Mouse (Mus musculus): ENCODE results near the gene Cdh1. TPM values are rescaled to one million over a fixed set of nuclear protein-coding genes. Genes with fewer than 3 reads are reported as not detected.

Cdh1 gene
- total and polyA plus RNA-seq, 3 experiments: not detected

- no peak for TF ChIP-seq MAFK (IDR thresholded peaks at IDR 0.05; ENCODE audit: borderline replicate concordance, low read depth, low read length)
These were observed 94.6 kb downstream of the Cdh1 start (continued) for GRCm38 (mm10) chr8:106697748-106698248.

- Histone ChIP-seq H3K27ac (ENCODE audit: control insufficient read depth, low read depth, low read length) (no peak overlapping the region), H3K27me3 (ENCODE audit: control insufficient read depth in 1 of 2, insufficient read depth in 2 of 2, low read length in 2 of 2) (no peaks in the 10 kb centered on the region), H3K9ac (ENCODE audit: control insufficient read depth, low read depth, low read length, poor library complexity, severe bottlenecking) (no peak overlapping the region), H3K4me1 (ENCODE audit: control insufficient read depth in 1 of 2, insufficient read depth in 2 of 2, low read length in 2 of 2) (no peaks in the 10 kb centered on the region), H3K36me3 (ENCODE audit: control insufficient read depth in 1 of 2, insufficient read depth in 2 of 2, low read length in 2 of 2) (peaks cover 0 to 3% of the 10 kb centered on the region in 2 experiments; a peak in 3 of 4 replicates), H3K79me2 (ENCODE audit: control insufficient read depth, insufficient read depth, low read length, poor library complexity) (no peaks in the 10 kb centered on the region), H3K4me3 (ENCODE audit: control insufficient read depth in 1 of 2, insufficient read depth in 1 of 2, low read depth in 2 of 2, low read length in 2 of 2) (no peak overlapping the region), H3K9me3 (replicated peaks; ENCODE audit: insufficient read depth, low read length) (no peaks in the 10 kb centered on the region)
- peak; percentile 79 for DNase-seq (ENCODE audit: low read depth, low spot score)
- TF ChIP-seq KAT2A (conservative IDR thresholded peaks at IDR 0.05; ENCODE audit: low read depth, low read length) (no peak), E2F4 (IDR thresholded peaks at IDR 0.05; ENCODE audit: borderline replicate concordance, low read depth, low read length) (no peak), USF1 (IDR thresholded peaks at IDR 0.05; ENCODE audit: low read depth, low read length) (no peak), SMC3 (IDR thresholded peaks at IDR 0.05; ENCODE audit: low read depth, low read length) (peak; percentile 71), NELFE (IDR thresholded peaks at IDR 0.05; ENCODE audit: low read depth, low read length) (no peak), TCF12 (IDR thresholded peaks at IDR 0.05; ENCODE audit: low read depth, low read length) (no peak), JUND (IDR thresholded peaks at IDR 0.05; ENCODE audit: low read depth, low read length) (no peak), USF2 (IDR thresholded peaks at IDR 0.05; ENCODE audit: borderline replicate concordance in 1 of 2, insufficient read depth in 1 of 2, low read depth in 1 of 2, low read length in 2 of 2) (no peak), ZNF384 (IDR thresholded peaks at IDR 0.05; ENCODE audit: low read depth, low read length) (no peak), ZKSCAN1 (IDR thresholded peaks at IDR 0.05; ENCODE audit: low read depth, low read length) (no peak), MYC (IDR thresholded peaks at IDR 0.05; ENCODE audit: low read depth, low read length) (0 out of 2 replicates have a peak, but pooled peaks have one; percentile 50), MYB (IDR thresholded peaks at IDR 0.05; ENCODE audit: low read depth, low read length) (no peak), HCFC1 (IDR thresholded peaks at IDR 0.05; ENCODE audit: low read depth, low read length) (no peak), GATA1 (IDR thresholded peaks at IDR 0.05; ENCODE audit: low read depth, low read length) (peak; percentile 57), CHD1 (IDR thresholded peaks at IDR 0.05; ENCODE audit: low read depth, low read length) (no peak), CHD2 (IDR thresholded peaks at IDR 0.05; ENCODE audit: low read length) (no peak), POLR2AphosphoS2 (IDR thresholded peaks at IDR 0.05; ENCODE audit: low read length) (no peak), MEF2A (IDR thresholded peaks at IDR 0.05; ENCODE audit: extremely low read depth, insufficient replicate concordance, low read depth, low read length, poor library complexity, severe bottlenecking) (no peak), SIN3A (IDR thresholded peaks at IDR 0.05; ENCODE audit: low read length) (0 out of 2 replicates have a peak, but pooled peaks have one; percentile 23), GABPA (IDR thresholded peaks at IDR 0.05; ENCODE audit: low read depth, low read length) (no peak), MXI1 (IDR thresholded peaks at IDR 0.05; ENCODE audit: low read depth, low read length) (no peak), ZC3H11A (IDR thresholded peaks at IDR 0.05; ENCODE audit: low read depth, low read length) (peak; percentile 61), MAX (IDR thresholded peaks at IDR 0.05; ENCODE audit: low read length) (no peak), TBP (IDR thresholded peaks at IDR 0.05; ENCODE audit: low read depth, low read length) (no peak), BHLHE40 (IDR thresholded peaks at IDR 0.05; ENCODE audit: borderline replicate concordance, low read depth, low read length) (no peak), EP300 (IDR thresholded peaks at IDR 0.05; ENCODE audit: low read depth in 1 of 2, low read length in 2 of 2) (no peak), CTCF (IDR thresholded peaks at IDR 0.05 in 2 of 3, conservative IDR thresholded peaks at IDR 0.05 in 1 of 3; ENCODE audit: control insufficient read depth in 1 of 3, insufficient read depth in 1 of 3, low read depth in 2 of 3, low read length in 3 of 3, poor library complexity in 1 of 3, severe bottlenecking in 1 of 3) (peak; percentile 72 to 94 (median 79)), NRF1 (IDR thresholded peaks at IDR 0.05; ENCODE audit: insufficient read depth, low read depth, low read length, poor library complexity, severe bottlenecking) (no peak), RAD21 (IDR thresholded peaks at IDR 0.05; ENCODE audit: low read depth, low read length) (peak; percentile 76), POLR2AphosphoS5 (IDR thresholded peaks at IDR 0.05; ENCODE audit: borderline replicate concordance, low read depth, low read length) (no peak), UBTF (IDR thresholded peaks at IDR 0.05; ENCODE audit: borderline replicate concordance, insufficient read depth, low read depth, low read length) (no peak), TAL1 (IDR thresholded peaks at IDR 0.05; ENCODE audit: low read length) (no peak), MAZ (IDR thresholded peaks at IDR 0.05; ENCODE audit: low read depth, low read length) (no peak), ETS1 (IDR thresholded peaks at IDR 0.05; ENCODE audit: low read depth, low read length) (no peak), MAFK (IDR thresholded peaks at IDR 0.05; ENCODE audit: borderline replicate concordance, low read depth, low read length) (no peak)
These were observed 96.4 kb downstream of the Cdh1 start for GRCm38 (mm10) chr8:106699588-106699987.

Data from MEL (cell line).